Mouse (Mus musculus): ENCODE measurements around the gene Gna15. TPM values are rescaled to one million over a fixed set of nuclear protein-coding genes. Genes with fewer than 3 reads are reported as not detected.

Gene Gna15
- total and polyA plus RNA-seq, 2 experiments from 2014 or later, result 0.63 TPM; not detected in 1

- no peak overlapping the region for H3K27ac ChIP-seq (ENCODE audit: low read depth)
- peaks cover 84% of the 10 kb centered on the region for H3K27me3 ChIP-seq (ENCODE audit: control insufficient read depth, insufficient read depth, low read length)
- no peaks in the 10 kb centered on the region for H3K36me3 ChIP-seq (replicated peaks; ENCODE audit: control insufficient read depth, insufficient read depth, low read length)
- no peak overlapping the region for H3K9ac ChIP-seq (replicated peaks; ENCODE audit: low read depth, low read length)
- no peak for DNase-seq (ENCODE audit: low spot score)
- H3K4me2 ChIP-seq (ENCODE audit: low read depth, low read length), result peak overlapping the region; percentile 35
- TF ChIP-seq CTCF (IDR thresholded peaks at IDR 0.05; ENCODE audit: low read depth), result no peak
- TF ChIP-seq EP300 (IDR thresholded peaks at IDR 0.05; ENCODE audit: low read depth), result no peak
- 4% methylated on average over 32 of the region's 33 CpGs for WGBS
- peak overlapping the region; percentile 25; the same call in 1 of the 2 replicates for H3K4me3 ChIP-seq (ENCODE audit: low read depth, low read length)
- H3K4me1 ChIP-seq (ENCODE audit: control insufficient read depth, insufficient read depth), result no peaks in the 10 kb centered on the region
- H3K9me3 ChIP-seq (replicated peaks; ENCODE audit: control insufficient read depth, low read length), result no peaks in the 10 kb centered on the region
- peak; percentile 60 for ATAC-seq (ENCODE audit: insufficient read depth, low read depth)
Measured at GRCm38 (mm10) chr10:81464405-81465264, 59.4 kb downstream of the Gna15 start.

DNA sequence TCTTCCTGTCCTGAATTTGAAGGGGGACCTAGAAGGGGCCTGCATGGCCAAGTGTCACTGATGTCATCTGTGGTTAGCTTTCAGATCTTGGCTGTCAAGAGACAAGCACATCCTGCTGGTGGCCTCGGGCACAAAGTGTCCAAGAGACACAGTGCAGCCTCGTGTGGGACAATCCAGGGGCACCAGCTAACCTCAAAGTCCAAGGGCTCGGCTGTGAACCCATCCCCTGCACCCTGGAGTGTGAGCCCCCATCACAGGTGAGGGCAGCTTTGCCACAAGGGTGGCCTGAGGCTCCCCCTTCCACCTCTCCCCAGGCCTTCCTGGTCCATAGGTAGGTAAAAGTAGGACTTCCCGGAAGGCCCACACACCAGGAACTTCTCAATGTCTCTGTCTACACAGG lies 60.5 kb downstream of the Gna15 start:
- TF ChIP-seq EP300 (IDR thresholded peaks at IDR 0.05; ENCODE audit: low read depth), result no peak
- no peak for TF ChIP-seq CTCF (IDR thresholded peaks at IDR 0.05; ENCODE audit: low read depth)
- H3K4me3 ChIP-seq (ENCODE audit: low read depth, low read length), result no peak overlapping the region
- WGBS, result 54% methylated on average over 4 of the region's 4 CpGs

DNA sequence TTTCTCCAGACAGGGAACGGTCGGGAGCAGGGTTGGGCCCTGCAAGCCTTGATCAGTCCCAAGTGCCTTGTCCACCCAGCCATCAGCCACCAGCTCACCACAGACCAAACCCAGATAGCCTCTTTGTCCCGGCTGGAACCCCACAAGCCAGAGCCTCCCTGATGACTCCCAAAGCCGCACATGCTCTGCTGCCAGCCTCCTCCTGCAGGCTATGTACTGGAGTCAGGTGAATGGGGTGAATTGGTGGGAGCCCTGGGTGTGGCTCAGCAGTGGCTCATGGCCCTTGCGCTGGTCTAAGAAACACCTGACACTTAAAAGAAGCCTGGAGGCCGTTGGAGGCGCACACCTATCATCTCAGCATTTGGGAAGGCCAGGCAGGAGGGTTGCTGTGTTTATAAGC lies 61.1 kb downstream of the Gna15 start:
- Histone ChIP-seq H3K4me3 (ENCODE audit: low read depth, low read length) (no peak overlapping the region), H3K27me3 (ENCODE audit: control insufficient read depth, insufficient read depth, low read length) (peaks cover 94% of the 10 kb centered on the region), H3K4me2 (ENCODE audit: low read depth, low read length) (no peak overlapping the region), H3K27ac (ENCODE audit: low read depth) (no peak overlapping the region), H3K36me3 (replicated peaks; ENCODE audit: control insufficient read depth, insufficient read depth, low read length) (no peaks in the 10 kb centered on the region), H3K4me1 (ENCODE audit: control insufficient read depth, insufficient read depth) (no peaks in the 10 kb centered on the region), H3K9ac (replicated peaks; ENCODE audit: low read depth, low read length) (no peak overlapping the region), H3K9me3 (replicated peaks; ENCODE audit: control insufficient read depth, low read length) (no peaks in the 10 kb centered on the region)
- DNase-seq (ENCODE audit: low spot score) (no peak), ATAC-seq (ENCODE audit: insufficient read depth, low read depth) (no peak)
- TF ChIP-seq CTCF (IDR thresholded peaks at IDR 0.05; ENCODE audit: low read depth) (no peak), EP300 (IDR thresholded peaks at IDR 0.05; ENCODE audit: low read depth) (no peak)
- 65% methylated on average over 7 of the region's 7 CpGs for WGBS

More for the DNA sequence above, 60.5 kb downstream of the Gna15 start:
- Histone ChIP-seq H3K27ac (ENCODE audit: low read depth) (no peak overlapping the region), H3K9ac (replicated peaks; ENCODE audit: low read depth, low read length) (no peak overlapping the region), H3K4me2 (ENCODE audit: low read depth, low read length) (no peak overlapping the region), H3K27me3 (ENCODE audit: control insufficient read depth, insufficient read depth, low read length) (peaks cover 91% of the 10 kb centered on the region), H3K9me3 (replicated peaks; ENCODE audit: control insufficient read depth, low read length) (no peaks in the 10 kb centered on the region), H3K4me1 (ENCODE audit: control insufficient read depth, insufficient read depth) (no peaks in the 10 kb centered on the region), H3K36me3 (replicated peaks; ENCODE audit: control insufficient read depth, insufficient read depth, low read length) (no peaks in the 10 kb centered on the region)
- no peak for ATAC-seq (ENCODE audit: insufficient read depth, low read depth)
- DNase-seq (ENCODE audit: low spot score), result no peak

DNA sequence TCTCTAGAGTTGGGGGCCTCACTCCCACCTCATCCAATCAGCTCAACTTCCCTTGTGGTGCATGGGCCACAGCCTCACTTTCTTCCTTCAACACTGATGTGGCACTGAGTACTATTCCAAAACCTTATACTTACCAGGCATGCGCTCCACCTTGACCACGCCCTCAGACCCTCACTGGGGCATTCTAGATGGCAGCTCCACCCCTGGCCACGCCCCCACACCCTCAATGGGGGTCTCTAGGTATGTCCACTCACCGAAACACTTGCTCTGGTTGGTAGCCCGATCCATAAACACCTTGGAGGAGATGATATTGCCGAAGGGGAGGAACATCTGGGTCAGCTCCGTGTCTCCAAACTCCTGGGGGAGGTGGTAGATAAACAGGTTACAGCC lies 61.6 kb downstream of the Gna15 start:
- no peak overlapping the region for H3K27ac ChIP-seq (ENCODE audit: low read depth)
- H3K4me3 ChIP-seq (ENCODE audit: low read depth, low read length), result no peak overlapping the region
- DNase-seq (ENCODE audit: low spot score) (no peak), ATAC-seq (ENCODE audit: insufficient read depth, low read depth) (no peak)
- H3K9me3 ChIP-seq (replicated peaks; ENCODE audit: control insufficient read depth, low read length), result no peaks in the 10 kb centered on the region
- no peak overlapping the region for H3K9ac ChIP-seq (replicated peaks; ENCODE audit: low read depth, low read length)
- TF ChIP-seq CTCF (IDR thresholded peaks at IDR 0.05; ENCODE audit: low read depth) (no peak), EP300 (IDR thresholded peaks at IDR 0.05; ENCODE audit: low read depth) (no peak)
- no peaks in the 10 kb centered on the region for H3K36me3 ChIP-seq (replicated peaks; ENCODE audit: control insufficient read depth, insufficient read depth, low read length)
- no peak overlapping the region for H3K4me2 ChIP-seq (ENCODE audit: low read depth, low read length)
- WGBS, result 35% methylated on average over 7 of the region's 7 CpGs
- no peaks in the 10 kb centered on the region for H3K4me1 ChIP-seq (ENCODE audit: control insufficient read depth, insufficient read depth)
- peaks cover 96% of the 10 kb centered on the region for H3K27me3 ChIP-seq (ENCODE audit: control insufficient read depth, insufficient read depth, low read length)

DNA sequence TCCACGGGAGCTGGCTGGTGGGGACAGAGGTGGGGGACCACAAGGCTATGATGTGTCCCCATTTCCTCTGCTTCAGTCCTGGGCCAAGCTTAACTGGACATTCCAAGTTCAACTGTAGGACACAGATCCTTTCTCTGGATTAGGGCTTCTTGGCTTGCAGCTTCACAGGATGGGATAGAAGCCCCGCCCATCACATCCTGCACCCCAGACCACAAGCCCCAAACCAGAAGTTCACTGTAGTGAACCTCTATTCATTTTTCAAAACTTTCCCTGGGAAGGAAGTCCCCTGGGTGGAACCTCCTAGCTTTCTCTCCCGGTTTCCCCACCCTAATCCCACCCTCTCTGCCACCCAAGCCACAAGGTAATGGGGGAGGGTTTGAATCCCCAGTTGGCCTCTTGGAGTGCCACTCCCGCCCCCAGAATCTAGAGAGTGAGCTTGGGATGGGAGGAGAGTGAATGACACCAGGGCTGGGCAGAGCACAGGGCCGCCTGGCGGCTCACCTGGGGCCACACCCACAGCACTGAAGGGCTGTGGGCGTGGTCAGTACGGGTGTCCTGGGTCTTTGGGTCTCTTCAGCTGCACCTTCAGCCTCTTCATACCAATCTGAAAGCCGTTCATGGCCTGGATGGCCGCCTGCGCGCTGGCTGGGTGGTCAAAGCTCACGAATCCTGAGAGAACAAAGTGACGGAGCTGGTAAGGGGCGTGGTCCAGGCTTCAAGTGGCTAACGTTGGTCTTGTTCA lies 62.2 kb downstream of the Gna15 start:
- no peak overlapping the region for H3K27ac ChIP-seq (ENCODE audit: low read depth)
- no peaks in the 10 kb centered on the region for H3K36me3 ChIP-seq (replicated peaks; ENCODE audit: control insufficient read depth, insufficient read depth, low read length)
- no peak overlapping the region for H3K9ac ChIP-seq (replicated peaks; ENCODE audit: low read depth, low read length)
- H3K4me2 ChIP-seq (ENCODE audit: low read depth, low read length), result no peak overlapping the region
- H3K27me3 ChIP-seq (ENCODE audit: control insufficient read depth, insufficient read depth, low read length), result peaks cover 97% of the 10 kb centered on the region
- no peaks in the 10 kb centered on the region for H3K4me1 ChIP-seq (ENCODE audit: control insufficient read depth, insufficient read depth)
- DNase-seq (ENCODE audit: low spot score), result no peak
- no peak overlapping the region for H3K4me3 ChIP-seq (ENCODE audit: low read depth, low read length)
- TF ChIP-seq EP300 (IDR thresholded peaks at IDR 0.05; ENCODE audit: low read depth) (no peak), CTCF (IDR thresholded peaks at IDR 0.05; ENCODE audit: low read depth) (no peak)
- ATAC-seq (ENCODE audit: insufficient read depth, low read depth), result no peak
- WGBS, result 6% methylated on average over 16 of the region's 16 CpGs
- H3K9me3 ChIP-seq (replicated peaks; ENCODE audit: control insufficient read depth, low read length), result no peaks in the 10 kb centered on the region
